Mouse (Mus musculus): ENCODE results near the gene Syn3.
"Not testable (repeated sequence)": the region's sequence is repeated elsewhere in the genome, so short reads cannot be mapped to it uniquely, and the experiment has no call there.

Gene Syn3

DNA sequence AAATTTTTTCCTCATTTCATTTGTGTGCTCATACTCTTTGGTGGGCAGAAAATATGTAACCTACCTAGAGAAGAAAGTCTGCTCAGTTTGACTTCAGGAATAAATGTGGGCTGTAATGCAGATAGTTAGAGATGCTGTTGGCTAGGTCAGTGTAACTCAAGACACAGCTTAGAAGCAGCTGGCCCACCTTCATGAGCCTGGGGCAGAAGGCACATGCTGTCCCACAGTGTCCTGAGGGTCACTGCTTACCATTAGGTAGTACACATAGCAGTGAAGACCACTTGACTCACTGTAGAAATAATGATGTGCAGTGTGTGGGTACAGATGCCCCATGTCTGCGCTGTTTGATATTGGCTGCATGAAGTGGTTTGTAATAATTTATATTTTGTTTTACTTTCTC is 452.3 kb downstream of the Syn3 start:
- no peak for DNase-seq (ENCODE audit: low spot score)

DNA sequence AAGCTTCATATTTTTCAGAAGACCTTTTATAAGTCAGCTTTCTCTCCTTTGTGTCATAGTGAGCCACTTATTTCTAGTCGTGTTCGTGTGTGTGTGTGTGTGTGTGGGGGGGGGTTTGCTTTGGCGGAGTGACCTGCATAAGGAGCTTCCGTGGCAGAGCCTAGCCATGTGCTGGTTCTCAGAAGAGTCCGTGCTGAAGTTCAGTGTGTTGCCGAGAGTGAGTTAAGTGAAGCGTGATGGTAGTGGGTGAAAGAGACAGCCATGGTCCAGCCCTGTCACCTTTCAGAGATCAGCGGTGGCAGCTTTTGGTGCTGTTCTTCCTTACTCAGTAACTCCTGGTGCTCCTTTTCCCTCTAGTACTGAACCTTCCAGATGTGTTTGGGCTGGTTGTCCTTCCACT is 454.6 kb downstream of the Syn3 start:
- no peak for DNase-seq (ENCODE audit: low spot score)

DNA sequence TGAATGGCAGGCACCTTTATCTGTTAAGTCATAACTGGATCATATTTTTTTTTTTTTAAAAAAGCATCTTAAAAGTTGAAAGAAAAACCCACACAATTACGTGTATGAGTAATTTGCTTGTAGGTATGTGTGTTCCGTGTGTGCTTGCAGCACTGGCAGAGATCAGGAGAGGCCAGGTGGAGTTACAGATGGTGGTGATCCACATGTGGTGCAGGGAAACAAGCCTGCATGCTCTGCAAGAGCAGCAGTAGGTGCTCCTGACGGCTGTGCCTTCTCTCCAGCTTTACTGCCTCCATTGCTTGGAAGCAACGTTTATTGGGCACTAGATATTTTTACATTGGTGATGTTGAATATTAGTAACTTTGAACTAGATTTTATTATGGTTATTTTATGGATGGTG is 455.0 kb downstream of the Syn3 start:
- no peak for DNase-seq (ENCODE audit: low spot score)

DNA sequence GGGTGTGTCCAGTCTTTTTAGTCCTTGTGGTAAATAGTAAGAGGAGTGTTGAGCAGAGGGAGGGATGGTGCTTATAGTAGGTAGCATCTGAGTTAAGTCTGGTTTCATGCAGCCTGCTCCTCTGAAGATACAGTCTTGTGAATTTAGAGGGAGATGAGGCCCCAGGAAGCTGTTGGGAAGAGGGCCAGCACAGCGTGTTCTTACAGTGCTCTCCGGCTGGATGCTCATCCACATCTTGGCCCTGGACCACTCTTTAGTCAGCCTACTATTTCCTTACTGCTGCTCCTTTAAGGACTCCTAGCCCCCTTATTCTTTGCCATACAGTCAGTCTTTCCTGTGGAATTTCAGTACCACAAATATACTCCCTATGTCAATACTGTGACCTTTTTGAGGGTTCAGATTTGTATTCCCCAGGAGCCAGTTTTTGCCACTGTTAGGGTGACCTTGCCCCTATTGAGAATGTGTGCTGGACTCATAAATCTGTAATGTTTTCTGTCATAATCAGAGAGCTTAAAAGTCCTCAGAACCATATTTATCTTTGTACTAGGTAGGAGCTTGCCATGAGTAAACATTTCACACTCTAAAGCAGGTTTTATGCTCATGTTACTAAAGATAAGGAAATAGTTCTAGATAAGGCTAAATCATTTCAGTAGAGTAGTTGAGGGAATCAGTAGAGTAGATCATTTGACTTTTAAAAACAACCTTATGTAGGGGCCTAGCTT is 464.5 kb downstream of the Syn3 start:
- DNase-seq (ENCODE audit: low spot score), result no peak

DNA sequence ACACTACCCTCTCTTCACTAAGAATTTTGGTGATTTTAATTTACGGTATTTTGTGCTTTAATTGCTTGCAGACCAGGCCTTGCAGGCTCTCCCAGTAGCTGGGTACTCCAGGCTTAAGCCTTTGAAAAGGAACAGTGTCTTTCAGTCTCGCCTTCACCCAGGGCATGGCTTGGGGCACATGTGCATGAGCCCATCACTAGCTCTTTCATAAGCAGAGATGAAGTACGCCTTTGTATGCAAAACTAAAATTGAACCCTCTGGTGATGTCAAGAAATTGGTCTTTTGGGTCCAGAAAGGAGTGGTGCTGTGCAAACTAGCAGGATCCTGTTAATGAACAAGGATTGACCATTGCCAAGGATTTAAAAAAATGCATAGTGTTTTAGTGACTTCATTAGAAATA is 466.2 kb downstream of the Syn3 start:
- no peak for DNase-seq (ENCODE audit: low spot score)

DNA sequence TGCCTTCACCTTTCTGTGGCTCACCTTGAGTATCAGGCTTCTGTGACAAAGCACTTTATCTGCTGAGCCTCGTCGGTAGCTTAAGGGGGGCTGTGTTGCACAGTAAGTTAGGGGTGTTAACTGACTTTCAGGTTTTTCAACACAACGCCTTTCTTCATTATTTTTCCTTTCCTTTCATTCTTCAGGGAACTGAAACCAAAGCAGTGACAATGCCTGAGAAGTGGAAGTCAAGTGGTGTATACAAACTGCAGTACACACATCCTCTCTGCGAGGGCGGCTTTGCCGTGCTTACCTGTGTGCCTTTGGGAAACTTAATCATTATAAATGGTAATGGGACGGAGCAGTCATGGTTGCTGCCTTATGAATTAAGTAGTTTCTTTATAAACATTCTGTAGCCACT is 468.0 kb downstream of the Syn3 start:
- DNase-seq (ENCODE audit: low spot score), result no peak

DNA sequence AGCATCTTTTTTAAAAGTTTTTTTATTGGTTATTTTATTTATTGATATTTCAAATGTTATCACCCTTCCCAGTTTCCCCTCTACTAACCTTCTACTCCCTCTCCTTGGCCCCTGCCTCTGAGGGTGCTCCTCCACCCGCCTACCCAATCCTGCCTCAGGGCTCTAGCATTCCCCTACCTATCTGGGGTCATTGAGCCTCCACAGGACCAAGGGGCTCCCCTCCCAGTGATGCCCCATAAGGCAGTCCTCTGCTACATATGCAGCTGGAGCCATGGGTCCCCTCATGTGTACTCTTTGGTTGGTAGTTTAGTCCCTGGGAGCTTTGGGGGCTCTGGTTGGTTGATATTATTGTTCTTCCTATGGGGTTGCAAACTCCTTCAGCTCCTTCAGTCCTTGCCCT is 471.9 kb downstream of the Syn3 start:
- not testable (repeated sequence) for DNase-seq (ENCODE audit: low spot score)

DNA sequence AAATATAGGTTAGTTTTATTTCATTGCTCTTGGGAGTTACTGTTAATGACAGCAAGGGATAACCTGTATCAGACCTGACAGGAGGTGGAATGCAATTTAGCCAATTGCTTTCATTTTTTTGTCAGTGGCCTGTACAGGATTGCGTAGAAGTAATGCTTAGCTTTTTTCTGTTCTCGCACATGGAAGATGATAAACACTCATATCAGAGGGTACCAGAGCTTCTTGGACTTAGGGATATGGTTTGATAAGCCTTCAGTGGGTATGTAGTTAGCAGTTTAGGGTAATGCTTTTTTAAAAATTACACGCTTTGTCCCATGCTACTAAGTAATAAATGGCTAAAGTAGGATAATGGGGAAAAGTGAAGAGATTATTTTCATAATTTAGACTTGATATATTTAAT is 472.3 kb downstream of the Syn3 start:
- DNase-seq (ENCODE audit: low spot score), result no peak

DNA sequence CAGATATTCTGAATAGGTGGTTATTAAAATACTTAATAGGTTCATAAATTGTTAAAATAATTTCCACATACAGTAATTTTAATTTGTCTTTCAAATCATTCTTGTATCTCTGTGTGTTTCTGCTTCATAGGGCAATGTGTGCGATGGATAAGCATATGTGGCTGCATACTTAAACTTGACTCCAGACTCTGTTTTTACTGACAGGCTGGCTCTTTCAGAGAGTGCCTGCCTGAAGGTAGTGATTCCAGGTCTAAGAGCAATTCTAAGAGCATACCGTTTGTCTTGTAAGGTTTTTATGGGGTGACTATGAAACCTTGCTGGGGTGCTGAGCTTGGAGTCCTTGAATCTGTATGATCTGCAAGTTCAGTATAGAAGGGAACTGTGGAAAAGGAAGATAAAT is 472.8 kb downstream of the Syn3 start:
- DNase-seq (ENCODE audit: low spot score), result no peak

DNA sequence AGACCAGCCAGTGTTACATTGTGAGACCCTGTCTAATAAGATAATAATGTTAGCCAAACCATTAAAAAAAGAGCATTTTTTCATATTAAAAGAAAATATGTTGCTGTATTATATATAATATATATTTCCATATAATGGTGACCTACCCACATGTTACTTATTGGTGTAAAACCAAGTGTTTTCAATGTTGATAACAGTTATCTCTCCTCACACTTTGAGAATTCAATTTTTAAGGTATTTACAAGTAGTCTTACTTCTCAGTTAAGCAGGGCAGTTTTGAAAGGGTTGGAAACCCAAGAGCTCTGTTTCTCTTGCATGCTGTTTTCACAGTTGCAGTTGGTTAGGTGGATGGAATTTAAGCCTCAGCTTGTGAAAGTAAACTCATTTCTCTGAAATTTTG is 475.5 kb downstream of the Syn3 start:
- DNase-seq (ENCODE audit: low spot score), result no peak

DNA sequence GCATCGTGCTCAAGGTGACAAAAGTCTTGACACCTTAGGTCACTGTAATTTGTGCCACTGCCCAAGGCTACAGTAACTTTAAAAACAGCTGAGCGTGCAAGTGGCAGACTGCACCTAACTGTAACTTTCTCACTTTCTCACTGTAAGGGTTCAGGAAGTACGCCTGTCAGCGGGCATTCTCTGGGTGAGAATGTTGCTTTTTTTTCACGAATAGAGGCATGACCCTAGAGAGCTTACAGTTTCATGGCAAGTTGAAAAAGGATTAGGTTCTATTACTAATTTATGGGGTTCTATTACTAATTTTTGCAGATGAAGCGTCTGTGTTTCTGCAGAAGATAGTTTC is 476.3 kb downstream of the Syn3 start:
- DNase-seq (ENCODE audit: low spot score), result no peak

DNA sequence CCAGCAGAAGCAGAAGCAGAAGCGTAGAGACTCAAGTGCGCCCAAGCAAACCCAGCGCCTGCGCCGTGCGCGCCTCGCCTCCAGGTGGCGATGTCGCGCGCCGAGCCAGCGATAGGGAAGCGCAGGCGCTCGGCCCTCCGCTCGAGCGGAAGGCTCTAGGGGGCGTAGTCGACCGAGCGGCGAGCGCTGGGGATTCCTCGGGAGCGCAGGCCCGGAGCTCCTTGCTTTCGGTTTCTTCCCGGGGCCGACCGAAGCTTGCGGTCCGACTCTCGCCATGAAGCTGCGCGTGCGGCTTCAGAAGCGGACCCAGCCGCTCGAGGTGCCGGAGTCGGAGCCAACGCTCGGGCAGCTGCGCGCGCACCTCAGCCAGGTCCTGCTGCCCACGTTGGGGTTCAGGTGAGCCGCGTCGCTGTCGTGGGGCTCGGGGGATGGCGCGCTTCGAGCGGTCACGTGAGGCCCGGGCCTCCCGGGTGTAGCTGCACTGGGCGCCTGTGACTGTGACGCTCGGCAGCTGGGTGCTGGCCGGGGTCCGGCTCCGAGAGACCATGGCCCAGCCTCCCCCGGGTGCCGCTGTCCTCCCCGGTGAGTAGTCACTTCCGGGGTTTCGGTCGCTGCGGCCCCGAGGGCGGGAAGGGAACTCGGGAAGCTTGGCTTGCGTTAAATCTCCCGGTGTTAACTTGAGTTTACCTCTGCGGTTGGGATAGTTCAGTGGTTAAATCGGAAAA is 476.8 kb downstream of the Syn3 start, which contains the start of gene Fbxo7:
Fbxo7 (plus strand) TSS at position 224 of the 725 bp plus-strand sequence.
- DNase-seq (ENCODE audit: low spot score), result peak; percentile 80

DNA sequence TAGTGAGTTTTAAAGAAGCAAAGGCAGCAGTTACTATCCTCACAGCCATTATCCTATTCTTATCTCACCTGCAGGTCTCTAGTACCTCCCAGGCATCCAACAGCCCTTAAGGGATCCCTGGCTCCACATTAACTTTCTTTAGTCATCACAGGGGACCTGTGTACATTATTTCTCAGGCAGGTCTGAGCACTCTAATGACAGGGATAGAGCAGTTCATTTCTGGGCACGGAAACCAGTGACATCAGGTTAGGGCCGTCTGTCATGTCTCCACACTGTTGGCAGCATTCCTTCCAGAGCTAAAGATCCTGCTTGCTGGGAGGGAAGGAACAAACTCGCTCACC is 477.3 kb downstream of the Syn3 start:
- no peak for DNase-seq (ENCODE audit: low spot score)

DNA sequence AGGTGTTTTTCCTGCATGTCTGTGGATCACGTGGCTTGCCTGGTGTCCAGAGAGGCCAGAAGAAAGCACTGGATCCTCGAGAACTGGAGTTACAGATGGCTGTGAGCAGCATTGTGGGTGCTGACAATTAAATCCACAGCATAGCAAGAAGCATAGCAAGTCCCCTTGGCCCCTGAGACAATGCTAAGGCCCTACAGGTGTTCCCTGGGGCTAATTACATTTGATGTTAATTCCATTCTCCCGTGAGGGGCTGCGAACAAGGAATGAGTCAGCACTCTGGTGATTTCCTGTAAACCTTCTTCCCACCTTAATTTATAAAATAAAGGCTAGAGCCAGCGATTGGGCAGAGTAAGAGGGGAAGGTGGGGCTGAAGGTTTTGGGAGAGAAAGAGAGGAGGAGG is 479.9 kb downstream of the Syn3 start:
- no peak for DNase-seq (ENCODE audit: low spot score)

DNA sequence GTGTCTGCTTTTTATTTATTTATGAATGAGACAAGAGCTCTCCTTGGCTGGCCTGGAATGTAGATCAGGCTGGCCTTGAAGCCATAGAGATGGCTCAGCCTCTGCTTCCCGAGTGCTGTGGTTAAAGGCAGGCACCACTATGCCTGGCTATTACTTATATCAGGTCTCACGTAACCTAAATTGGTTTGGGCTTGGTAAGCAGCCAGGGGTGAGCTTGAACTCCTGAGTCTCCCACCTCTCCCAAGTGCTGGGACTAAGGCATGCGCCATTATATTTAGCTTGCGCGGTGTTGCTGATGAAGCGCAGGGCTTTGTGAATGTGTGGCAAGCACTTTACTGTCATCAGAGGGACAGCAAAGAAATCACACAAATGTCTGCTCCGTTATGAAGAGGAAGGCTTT is 480.9 kb downstream of the Syn3 start:
- DNase-seq (ENCODE audit: low spot score), result no peak

DNA sequence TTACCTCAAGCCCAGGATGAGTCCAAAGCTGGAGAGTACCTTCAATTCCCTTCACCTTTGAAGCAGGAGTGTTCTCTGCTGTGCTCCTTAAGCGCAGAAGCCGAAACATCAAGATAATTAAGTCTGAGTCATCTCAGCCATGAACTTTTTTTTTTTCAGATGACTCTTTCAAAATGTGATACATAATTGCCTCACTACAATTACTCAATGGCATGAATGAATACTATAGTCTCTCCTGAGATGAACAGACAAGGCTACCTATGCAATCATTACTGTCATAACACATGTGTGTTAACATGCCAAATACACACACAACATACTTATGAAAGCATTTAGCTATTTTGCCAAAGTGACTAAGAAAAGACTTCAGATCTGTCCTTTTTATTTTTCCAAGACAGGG is 486.9 kb downstream of the Syn3 start, which contains the start of gene Bpifc:
Bpifc (minus strand) TSS at position 115 of the 400 bp plus-strand sequence.
- DNase-seq (ENCODE audit: low spot score), result no peak

DNA sequence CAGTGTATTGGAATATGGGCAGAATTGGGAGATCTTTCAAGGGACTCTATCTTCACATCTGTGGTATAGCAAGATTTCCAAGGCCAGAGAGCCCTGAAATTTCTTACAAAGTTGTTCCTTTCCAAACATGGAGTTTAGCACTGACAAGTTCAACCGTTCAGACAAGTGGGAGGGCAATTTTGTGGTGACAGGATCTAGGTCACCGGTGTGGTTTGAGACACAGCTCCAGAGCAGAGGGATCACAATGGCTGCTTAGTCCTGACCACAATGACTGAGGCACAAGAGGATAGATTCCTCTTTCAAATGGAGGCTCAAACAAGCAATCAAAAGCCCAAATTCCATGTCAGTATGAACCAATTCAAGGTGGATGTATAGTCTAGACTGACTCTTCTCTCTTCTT is 487.5 kb downstream of the Syn3 start:
- DNase-seq (ENCODE audit: low spot score), result no peak

DNA sequence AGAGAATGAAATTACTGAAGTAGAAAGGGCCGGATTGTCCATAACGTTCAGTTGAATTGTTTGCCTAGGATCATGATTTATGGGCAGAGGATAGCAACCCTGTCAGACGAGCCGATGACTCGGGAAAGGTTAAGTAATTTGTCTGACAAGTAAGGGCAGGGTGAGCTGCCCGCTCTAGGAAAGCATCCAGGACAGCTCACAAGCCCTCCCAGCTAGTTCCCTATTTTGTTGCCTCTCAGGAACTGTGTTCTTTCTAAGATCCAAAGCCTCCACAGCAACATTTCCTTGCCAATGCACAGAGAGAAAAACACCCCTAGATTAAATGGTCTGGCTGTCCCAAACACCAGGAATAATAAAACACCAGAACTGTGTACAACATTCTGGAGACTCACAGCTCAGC is 488.1 kb downstream of the Syn3 start:
- no peak for DNase-seq (ENCODE audit: low spot score)

DNA sequence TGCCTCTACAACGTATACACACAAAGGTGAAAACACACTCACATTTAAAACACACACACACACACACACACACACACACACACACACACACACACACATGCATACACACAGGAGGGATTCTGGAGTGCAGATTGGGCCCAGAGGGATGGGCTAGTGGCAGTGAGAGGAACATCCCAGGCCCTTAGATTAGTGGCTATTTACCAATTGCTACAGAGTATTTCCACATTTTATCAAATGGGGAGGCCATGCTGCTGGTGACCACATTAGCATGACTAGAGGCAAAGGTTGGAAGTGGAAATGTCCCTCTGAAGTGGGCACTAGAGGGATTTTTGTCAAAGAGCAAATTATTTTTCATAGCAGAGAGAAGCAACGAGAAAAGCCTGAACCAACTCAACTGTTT is 489.0 kb downstream of the Syn3 start:
- no peak for DNase-seq (ENCODE audit: low spot score)

DNA sequence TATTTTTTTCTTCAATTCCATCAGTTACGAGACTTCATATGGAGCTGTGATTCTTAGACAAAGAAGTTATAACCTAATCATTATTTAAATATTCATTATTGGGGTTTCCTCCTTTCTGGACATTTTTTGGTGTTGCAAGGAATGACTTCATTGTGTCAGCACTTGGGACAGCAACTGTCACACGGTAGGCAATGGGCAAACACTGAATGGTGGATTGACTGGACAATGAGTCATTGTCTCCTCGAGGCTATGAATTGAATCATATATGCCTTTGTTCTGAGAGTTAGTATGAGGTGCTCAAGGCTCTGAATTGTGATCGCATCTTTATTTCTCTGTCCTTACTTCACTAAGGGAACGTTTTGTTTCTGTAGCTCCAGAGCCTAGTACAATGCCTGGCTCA is 492.2 kb downstream of the Syn3 start:
- DNase-seq (ENCODE audit: low spot score), result no peak
